Mouse (Mus musculus) testis, adult 2 months (tissue): ENCODE measurements around the gene Pik3ip1.

ENCODE experiments used
- CTCF ChIP-seq: fragments of 200-500 bp; IDR thresholded peaks from 2 replicates; pipeline ENCODE4 v1.5.1; 2012; ENCODE audit warnings: low read depth, mild to moderate bottlenecking, inconsistent platforms, low read length, moderate library complexity; ENCODE audit not compliant: control insufficient read depth, insufficient read depth, insufficient replicate concordance
- POLR2A ChIP-seq: fragments of 200-500 bp; IDR thresholded peaks from 2 replicates; pipeline ENCODE4 v1.6.1; 2012; ENCODE audit warnings: low read depth, mild to moderate bottlenecking, inconsistent platforms, low read length, moderate library complexity; ENCODE audit not compliant: control insufficient read depth

DNA sequence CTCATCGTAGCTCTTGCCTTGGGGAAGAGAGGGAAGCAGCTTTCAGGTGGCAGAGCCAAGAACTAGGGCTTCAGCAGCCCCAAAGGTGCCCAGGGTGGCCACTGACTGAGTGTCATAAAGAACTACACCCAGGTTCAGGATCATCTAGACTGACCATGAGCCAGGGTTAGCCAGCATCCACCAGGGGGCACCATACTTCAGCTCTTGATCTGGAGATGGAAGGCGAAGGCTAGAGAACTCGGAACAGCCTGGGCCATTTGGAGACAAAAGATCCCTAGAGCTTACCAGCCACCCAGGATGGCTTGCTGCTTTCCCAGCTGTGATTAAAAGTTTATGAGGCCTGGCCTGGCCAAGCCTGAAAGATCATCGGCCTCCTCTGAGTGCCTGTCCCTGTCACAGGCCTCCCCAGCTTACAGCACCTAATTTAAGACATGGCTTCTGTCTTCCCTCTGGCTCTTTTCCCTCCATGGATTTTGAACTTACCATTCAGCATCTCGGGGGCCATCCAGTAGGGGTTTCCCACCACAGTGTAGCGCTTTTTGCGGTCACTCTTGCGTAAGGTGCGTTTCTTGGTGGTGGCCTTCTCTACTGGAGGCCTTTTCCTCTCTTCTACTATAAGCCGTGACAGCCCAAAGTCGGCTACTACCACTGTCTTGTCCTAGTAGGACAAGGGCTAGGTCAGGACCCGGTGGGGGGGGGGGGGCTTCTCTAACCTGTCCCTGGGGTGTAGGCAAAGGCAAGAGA, 17.1 kb downstream of the Pik3ip1 start:
- TF ChIP-seq POLR2A (no peak), CTCF (peak; percentile 62; the same call in 1 of the 2 replicates)
